Mouse (Mus musculus) forebrain, embryonic 12.5 days (tissue): Measurements from ENCODE around the gene Crebzf. TPM values are rescaled to one million over a fixed set of nuclear protein-coding genes. Genes with fewer than 3 reads are reported as not detected.
A peak's percentile ranks its signal among the peaks of the same experiment; 100 is the strongest.

Source experiments
- ATAC-seq: fragments of 200-750 bp; cut with Nextera tagmentation; 2 replicates; pipeline ENCODE4 v1.8.0; 2017; ENCODE audit warnings: moderate TSS enrichment; ENCODE audit not compliant: low FRiP score
- H3K27ac ChIP-seq: fragments of 300-500 bp; sonication (generic); 2 replicates; pipeline ENCODE4 v1.5.1; 2016; ENCODE audit warnings: mild to moderate bottlenecking
- H3K27me3 ChIP-seq: fragments of 300-500 bp; sonication (generic); 2 replicates; pipeline ENCODE4 v1.6.1; 2016; ENCODE audit warnings: mild to moderate bottlenecking
- H3K36me3 ChIP-seq: fragments of 300-500 bp; sonication (generic); replicated peaks from 2 replicates; pipeline ENCODE4 v1.6.1; 2016; ENCODE audit warnings: mild to moderate bottlenecking
- H3K4me1 ChIP-seq: fragments of 300-500 bp; sonication (generic); 2 replicates; pipeline ENCODE4 v1.6.1; 2016
- H3K4me2 ChIP-seq: fragments of 300-500 bp; sonication (generic); 2 replicates; pipeline ENCODE4 v1.6.1; 2016; ENCODE audit warnings: mild to moderate bottlenecking, moderate library complexity
- H3K4me3 ChIP-seq: fragments of 300-500 bp; sonication (generic); replicated peaks from 2 replicates; pipeline ENCODE4 v1.5.1; 2016; ENCODE audit warnings: mild to moderate bottlenecking
- H3K9ac ChIP-seq: fragments of 300-500 bp; sonication (generic); 2 replicates; pipeline ENCODE4 v1.6.1; 2016; ENCODE audit warnings: mild to moderate bottlenecking
- H3K9me3 ChIP-seq: fragments of 300-500 bp; sonication (generic); 2 replicates; pipeline ENCODE4 v1.6.1; 2016
- WGBS: fragments of 180-500 bp; shearing (Covaris S2); methylation state at CpG from one replicate; pipeline ENCODE4 v1.1.7; 2016; 5-methylcytosine and 5-hydroxymethylcytosine counted together
- polyA plus RNA-seq: library from polyadenylated mRNA; unstranded; fragments of >200 nt; fragmentation: Nextera tagmentation; extraction: Ambion mirVana; gene quantifications from 2 replicates; pipeline ENCODE4 v1.2.1, GENCODE M21; 2016

The Crebzf gene
- polyA plus RNA-seq = 58.3 and 61.5 TPM in 2 replicates

DNA sequence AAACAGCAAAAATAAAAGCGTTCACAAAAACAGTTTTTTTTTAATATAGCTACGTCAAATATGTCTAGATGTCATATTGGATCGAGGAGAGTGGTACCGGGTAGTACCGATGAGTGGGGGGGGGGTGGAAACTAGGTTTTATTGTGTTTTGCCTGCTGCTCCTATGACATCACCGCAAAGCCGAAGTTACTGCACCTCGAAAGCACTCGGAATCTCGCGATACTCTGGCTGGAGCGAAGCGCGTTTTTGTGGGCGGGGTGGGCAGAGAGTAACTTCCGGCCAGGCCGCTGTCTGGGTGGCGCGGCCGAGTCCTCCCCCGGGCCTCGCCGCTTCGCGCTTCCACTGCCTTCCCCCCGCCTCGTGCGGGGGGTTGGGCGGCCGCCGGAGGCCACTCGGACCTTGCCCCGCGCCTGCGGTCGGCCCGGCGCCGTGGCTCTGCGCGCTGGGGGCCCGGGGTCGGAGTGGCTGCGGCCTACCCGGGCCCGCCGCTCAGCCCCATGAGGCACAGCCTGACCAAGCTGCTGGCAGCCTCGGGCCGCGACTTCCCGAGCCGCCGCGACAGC lies at the start of gene Crebzf:
TSS of gene Crebzf (plus strand) at position 212 of the 563 bp plus-strand sequence.
- H3K4me2 ChIP-seq = peak within 1 kb of the TSS; percentile 81
- peak within 1 kb of the TSS; percentile 99 for H3K9ac ChIP-seq
- peak; percentile 96 for ATAC-seq
- H3K9me3 ChIP-seq = no peaks in the 10 kb centered on the region
- peak within 1 kb of the TSS; percentile 99 for H3K27ac ChIP-seq
- H3K4me3 ChIP-seq = peak within 1 kb of the TSS; percentile 91
- WGBS = under 1% methylated on average over 46 of the region's 54 CpGs
- no peaks in the 10 kb centered on the region; the same call in 1 of the 2 replicates for H3K27me3 ChIP-seq
- H3K4me1 ChIP-seq = peaks cover 5% of the 10 kb centered on the region; the same call in 1 of the 2 replicates
- H3K36me3 ChIP-seq = peaks cover 2% of the 10 kb centered on the region; the same call in 1 of the 2 replicates

DNA sequence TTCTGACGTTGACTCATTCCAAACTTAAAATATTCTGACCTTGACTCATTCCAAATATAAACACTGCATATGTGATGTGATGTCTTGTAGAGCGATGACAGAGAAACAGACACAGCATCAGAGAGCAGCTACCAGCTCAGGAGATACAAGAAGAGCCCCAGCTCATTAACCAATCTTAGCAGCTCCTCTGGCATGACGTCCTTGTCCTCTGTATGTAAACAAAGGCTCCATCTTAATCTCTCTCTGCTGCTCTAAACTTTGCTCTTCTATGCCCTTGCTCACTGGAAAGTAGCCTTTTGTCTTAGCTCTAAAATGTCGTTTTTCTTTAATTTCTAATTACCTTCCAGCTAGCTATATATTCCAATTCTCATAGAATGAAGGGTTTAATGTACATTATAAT lies 47.5 kb upstream of the Crebzf start:
- H3K4me1 ChIP-seq = no peaks in the 10 kb centered on the region
- no peak overlapping the region for H3K27ac ChIP-seq
- H3K27me3 ChIP-seq = no peaks in the 10 kb centered on the region
- no peak overlapping the region for H3K4me3 ChIP-seq
- H3K9me3 ChIP-seq = no peaks in the 10 kb centered on the region
- H3K9ac ChIP-seq = no peak overlapping the region
- no peak overlapping the region for H3K4me2 ChIP-seq
- H3K36me3 ChIP-seq = no peaks in the 10 kb centered on the region
- WGBS = 58% methylated on average over 4 of the region's 4 CpGs
- no peak for ATAC-seq

DNA sequence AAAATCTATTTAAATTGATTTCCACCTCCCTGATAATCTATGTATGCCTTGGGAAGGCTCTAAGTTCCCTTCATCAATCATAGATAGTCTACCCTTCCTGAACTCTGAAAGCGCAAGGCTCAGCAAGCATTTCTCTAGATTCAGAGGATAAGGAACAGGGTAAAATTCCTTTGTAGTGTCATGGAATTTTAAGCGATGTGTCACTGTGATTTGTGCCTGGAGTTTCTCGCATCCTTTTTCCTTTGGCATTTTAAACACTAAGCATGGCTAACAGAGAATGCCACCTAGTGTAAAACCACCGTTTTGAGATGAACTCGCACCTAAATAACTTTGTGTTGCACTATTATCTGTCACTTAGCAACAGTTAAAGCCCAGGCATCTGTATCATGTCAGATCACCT lies 46.6 kb upstream of the Crebzf start:
- H3K9me3 ChIP-seq = no peaks in the 10 kb centered on the region
- no peak for ATAC-seq
- H3K4me3 ChIP-seq = no peak overlapping the region
- no peaks in the 10 kb centered on the region for H3K27me3 ChIP-seq
- WGBS = 80% methylated on average over 5 of the region's 5 CpGs
- no peaks in the 10 kb centered on the region for H3K36me3 ChIP-seq
- H3K4me1 ChIP-seq = no peaks in the 10 kb centered on the region
- H3K9ac ChIP-seq = no peak overlapping the region
- no peak overlapping the region for H3K4me2 ChIP-seq
- H3K27ac ChIP-seq = no peak overlapping the region

- ATAC-seq = no peak
- Histone ChIP-seq H3K36me3 (no peaks in the 10 kb centered on the region), H3K27ac (no peak overlapping the region), H3K9ac (no peak overlapping the region), H3K4me3 (no peak overlapping the region), H3K4me1 (no peaks in the 10 kb centered on the region), H3K9me3 (no peaks in the 10 kb centered on the region), H3K27me3 (no peaks in the 10 kb centered on the region), H3K4me2 (no peak overlapping the region)
- 53% methylated on average over 3 of the region's 3 CpGs for WGBS
Measured at GRCm38 (mm10) chr7:90409934-90410333, 32.6 kb upstream of the Crebzf start.

DNA sequence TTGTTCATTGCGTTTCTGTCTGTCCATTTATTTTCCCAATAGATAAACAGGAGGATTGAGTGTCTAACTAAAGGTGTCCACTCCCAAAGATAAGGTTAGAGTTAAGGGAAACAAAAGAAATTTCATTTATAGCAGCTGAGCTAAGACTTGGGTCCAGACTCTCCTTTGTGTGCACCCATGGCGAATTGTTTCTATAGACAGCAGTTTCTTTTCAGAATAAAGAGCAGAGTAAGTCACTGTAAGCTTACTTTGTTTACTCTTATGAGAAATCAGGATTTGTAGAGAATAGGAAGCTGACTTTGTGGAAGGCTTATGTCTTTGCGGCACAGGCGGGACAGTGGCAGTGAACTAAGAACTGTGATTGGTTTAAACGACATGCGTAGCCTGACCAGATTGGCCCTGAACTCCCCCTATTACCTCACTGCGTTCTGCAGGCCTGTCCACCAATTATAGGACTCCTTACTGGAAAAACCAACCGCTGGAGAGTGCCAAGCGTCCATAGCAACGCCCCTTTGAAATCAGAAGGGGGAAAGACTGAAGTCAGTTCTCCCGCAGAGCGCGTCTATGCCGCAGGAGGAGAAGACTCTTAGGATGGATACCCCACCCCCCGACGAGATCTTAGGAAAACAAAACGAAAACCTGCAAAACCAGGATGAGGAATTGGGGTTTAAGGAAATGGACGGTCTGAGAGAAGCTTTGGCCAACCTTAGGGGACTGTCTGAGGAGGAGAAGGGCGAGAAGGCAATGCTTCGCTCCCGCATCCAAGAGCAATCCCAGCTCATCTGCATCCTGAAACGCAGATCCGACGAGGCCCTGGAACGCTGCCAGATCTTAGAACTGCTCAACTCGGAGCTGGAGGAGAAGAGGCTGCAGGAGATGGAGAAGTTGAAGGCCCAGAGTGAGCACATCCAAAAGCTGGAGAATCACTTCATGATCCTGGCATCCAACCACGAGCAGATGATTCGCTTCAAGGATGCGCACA lies 16.2 kb upstream of the Crebzf start, which contains the start of gene Ccdc89:
TSS of gene Ccdc89 (plus strand) at position 558 of the 982 bp plus-strand sequence.
- peak; percentile 100 for ATAC-seq
- WGBS = 24% methylated on average over 29 of the region's 29 CpGs
- Histone ChIP-seq H3K27ac (no peak within 1 kb of the TSS), H3K36me3 (no peaks in the 10 kb centered on the region), H3K9ac (peak within 1 kb of the TSS; percentile 51), H3K4me3 (peak within 1 kb of the TSS; percentile 35), H3K27me3 (no peaks in the 10 kb centered on the region), H3K9me3 (no peaks in the 10 kb centered on the region), H3K4me2 (peak within 1 kb of the TSS; percentile 55), H3K4me1 (peaks cover 9% of the 10 kb centered on the region)

DNA sequence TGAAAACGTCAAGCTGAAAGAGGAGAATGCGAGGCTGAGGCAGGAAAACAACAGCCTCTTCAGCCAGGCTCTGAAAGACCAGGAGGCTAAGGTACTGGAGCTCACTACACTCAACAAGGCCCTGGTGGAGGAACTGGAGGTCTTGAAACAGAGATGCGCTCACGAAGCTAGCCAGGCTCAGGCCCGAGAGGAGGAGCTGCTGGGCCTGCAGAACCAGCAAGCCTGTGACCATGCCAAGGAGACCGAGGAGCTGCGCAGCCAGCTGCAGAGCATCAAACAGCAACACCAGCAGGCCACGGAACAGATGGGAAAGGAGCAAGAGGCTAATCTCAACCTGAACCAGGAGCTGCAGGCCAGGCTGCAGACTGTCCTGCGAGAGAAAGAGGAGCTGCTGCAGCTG lies 15.5 kb upstream of the Crebzf start:
- 71% methylated on average over 9 of the region's 9 CpGs for WGBS
- no peak for ATAC-seq
- no peaks in the 10 kb centered on the region for H3K9me3 ChIP-seq
- no peak overlapping the region for H3K9ac ChIP-seq
- H3K27me3 ChIP-seq = no peaks in the 10 kb centered on the region
- H3K27ac ChIP-seq = no peak overlapping the region
- peaks cover 9% of the 10 kb centered on the region for H3K4me1 ChIP-seq
- peak overlapping the region; percentile 35 for H3K4me3 ChIP-seq
- peak overlapping the region; percentile 55 for H3K4me2 ChIP-seq
- no peaks in the 10 kb centered on the region for H3K36me3 ChIP-seq

DNA sequence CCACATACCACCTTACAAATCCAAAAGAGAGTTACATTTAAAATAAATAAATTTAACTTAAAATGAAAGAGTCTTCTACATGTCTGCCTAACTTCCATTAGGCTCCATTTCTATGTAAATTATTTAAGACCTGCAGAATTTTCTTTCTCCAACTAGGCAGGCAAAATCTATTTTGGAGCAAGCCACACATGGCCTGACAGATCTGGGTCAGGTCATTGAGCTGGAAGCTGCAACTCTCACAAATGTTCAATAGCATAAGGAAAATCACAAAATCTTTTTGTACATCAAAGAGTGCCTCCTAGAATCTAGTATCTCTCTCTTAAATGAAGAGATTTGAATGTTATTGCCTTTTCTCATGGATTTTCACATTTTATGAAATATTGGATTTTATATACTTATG lies 10.3 kb upstream of the Crebzf start:
- Histone ChIP-seq H3K4me2 (no peak overlapping the region), H3K27ac (no peak overlapping the region), H3K9ac (no peak overlapping the region), H3K27me3 (no peaks in the 10 kb centered on the region), H3K9me3 (no peaks in the 10 kb centered on the region), H3K36me3 (no peaks in the 10 kb centered on the region), H3K4me1 (no peaks in the 10 kb centered on the region), H3K4me3 (no peak overlapping the region)
- no peak for ATAC-seq

- Histone ChIP-seq H3K4me2 (no peak overlapping the region), H3K4me3 (no peak overlapping the region), H3K27me3 (no peaks in the 10 kb centered on the region; the same call in 1 of the 2 replicates), H3K36me3 (no peaks in the 10 kb centered on the region), H3K9ac (no peak overlapping the region), H3K27ac (no peak overlapping the region), H3K9me3 (no peaks in the 10 kb centered on the region), H3K4me1 (peaks cover 5% of the 10 kb centered on the region; the same call in 1 of the 2 replicates)
- ATAC-seq = no peak
- 92% methylated on average over 4 of the region's 4 CpGs for whole genome bisulfite sequencing
Measured at GRCm38 (mm10) chr7:90440044-90440443, 2.5 kb upstream of the Crebzf start.

GRCm38 (mm10) chr7:90442070-90442469 lies 459 bp upstream of the Crebzf start:
- Histone ChIP-seq H3K9me3 (no peaks in the 10 kb centered on the region), H3K4me2 (peak overlapping the region; percentile 81), H3K27ac (peak overlapping the region; percentile 99), H3K4me1 (peaks cover 5% of the 10 kb centered on the region; the same call in 1 of the 2 replicates), H3K4me3 (peak overlapping the region; percentile 91), H3K36me3 (no peaks in the 10 kb centered on the region; the same call in 1 of the 2 replicates), H3K27me3 (no peaks in the 10 kb centered on the region; the same call in 1 of the 2 replicates), H3K9ac (peak overlapping the region; percentile 99)
- peak; percentile 12 for ATAC-seq
- 2% methylated on average over 4 of the region's 4 CpGs for WGBS

- H3K4me2 ChIP-seq = peak overlapping the region; percentile 81
- peak; percentile 74 for ATAC-seq
- peak overlapping the region; percentile 99 for H3K9ac ChIP-seq
- H3K4me3 ChIP-seq = peak overlapping the region; percentile 91
- no peaks in the 10 kb centered on the region; the same call in 1 of the 2 replicates for H3K27me3 ChIP-seq
- WGBS = under 1% methylated on average over 112 of the region's 123 CpGs
- peaks cover 4% of the 10 kb centered on the region; the same call in 1 of the 2 replicates for H3K36me3 ChIP-seq
- H3K27ac ChIP-seq = peak overlapping the region; percentile 99
- peaks cover 5% of the 10 kb centered on the region; the same call in 1 of the 2 replicates for H3K4me1 ChIP-seq
- no peaks in the 10 kb centered on the region for H3K9me3 ChIP-seq
Measured at GRCm38 (mm10) chr7:90443101-90444091, 867 bp downstream of the Crebzf start.

DNA sequence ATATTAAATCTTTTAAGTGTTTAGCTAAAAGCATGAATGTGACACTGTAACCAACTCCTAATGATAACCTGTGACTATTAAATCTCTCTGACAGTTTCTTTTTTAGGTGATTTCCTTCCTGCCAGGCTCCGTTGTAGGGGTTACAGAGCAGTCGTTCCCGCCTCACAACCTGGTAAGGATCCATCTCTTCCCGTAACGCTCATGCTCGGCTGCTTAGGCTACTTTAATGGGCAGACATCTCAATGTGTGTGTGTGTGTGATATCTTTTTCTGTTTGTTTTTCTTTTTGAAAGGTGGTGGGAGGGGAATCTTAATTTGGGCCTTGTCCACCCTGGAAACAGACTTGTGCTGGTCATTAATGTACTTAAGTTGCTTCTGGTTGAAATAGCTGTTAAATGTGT lies 1.7 kb downstream of the Crebzf start:
- Histone ChIP-seq H3K9ac (peak overlapping the region; percentile 99), H3K27me3 (no peaks in the 10 kb centered on the region; the same call in 1 of the 2 replicates), H3K36me3 (peaks cover 7% of the 10 kb centered on the region), H3K27ac (no peak overlapping the region), H3K4me3 (peak overlapping the region; percentile 91), H3K9me3 (no peaks in the 10 kb centered on the region), H3K4me2 (peak overlapping the region; percentile 81), H3K4me1 (peaks cover 5% of the 10 kb centered on the region; the same call in 1 of the 2 replicates)
- no peak for ATAC-seq
- WGBS = 0% methylated on average over 6 of the region's 6 CpGs
